Mouse (Mus musculus) frontal cortex, postnatal 14 days (tissue): ENCODE data around the gene Josd2.

Experiments used
- DNase-seq, 2 experiments: peaks; one replicate each; pipeline ENCODE4 v3.0.0; 2022; ENCODE audit warnings: low spot score in 2 of 2

Gene Josd2

GRCm38 (mm10) chr7:44446070-44446855, 21.5 kb upstream of the Josd2 start:
- no peak for DNase-seq

DNA sequence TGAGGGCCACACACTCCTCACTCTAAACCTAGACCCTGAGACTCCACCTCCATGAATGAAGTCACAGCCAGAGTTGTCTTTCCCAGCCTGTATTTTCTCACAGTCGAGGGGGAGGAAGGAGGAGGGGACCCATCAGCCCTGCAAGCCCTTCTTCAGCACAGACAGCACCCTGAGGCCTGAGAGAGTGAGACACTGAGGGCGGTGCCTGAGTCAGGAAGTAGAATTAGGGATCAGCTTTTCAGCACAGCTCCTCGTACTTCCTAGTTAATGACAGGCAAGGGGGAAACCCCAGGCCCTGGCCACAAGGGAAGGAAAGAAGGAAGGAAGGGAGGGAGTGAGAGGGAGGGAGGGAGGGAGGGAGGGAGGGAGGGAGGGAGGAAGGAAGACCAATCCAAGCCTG, 14.5 kb upstream of the Josd2 start:
- DNase-seq = no peak

DNA sequence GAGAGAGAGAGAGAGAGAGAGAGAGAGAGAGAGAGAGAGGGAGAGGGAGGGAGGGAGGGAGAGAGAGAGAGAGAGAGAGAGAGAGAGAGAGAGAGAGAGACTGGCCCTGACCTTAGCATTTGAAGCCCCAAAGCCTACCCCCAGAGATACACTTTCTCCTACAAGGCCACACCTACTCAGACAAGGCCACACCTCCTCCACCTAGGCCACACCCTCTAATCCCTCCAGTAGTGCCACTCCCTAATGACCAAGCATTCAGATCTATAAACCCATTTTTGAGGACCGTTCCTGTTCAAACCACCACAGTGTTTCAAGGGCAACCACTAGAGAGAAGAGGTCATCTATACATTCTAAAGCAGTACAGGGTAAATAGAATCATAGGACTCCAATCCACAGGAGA, 11.5 kb upstream of the Josd2 start:
- DNase-seq = no peak

- DNase-seq = peak in 1 of 2 experiments; percentile 3
These were observed 7.7 kb upstream of the Josd2 start for GRCm38 (mm10) chr7:44460067-44460466.

- DNase-seq = peak in 1 of 2 experiments; percentile 16
These were observed 6.8 kb upstream of the Josd2 start for GRCm38 (mm10) chr7:44460767-44461502.

DNA sequence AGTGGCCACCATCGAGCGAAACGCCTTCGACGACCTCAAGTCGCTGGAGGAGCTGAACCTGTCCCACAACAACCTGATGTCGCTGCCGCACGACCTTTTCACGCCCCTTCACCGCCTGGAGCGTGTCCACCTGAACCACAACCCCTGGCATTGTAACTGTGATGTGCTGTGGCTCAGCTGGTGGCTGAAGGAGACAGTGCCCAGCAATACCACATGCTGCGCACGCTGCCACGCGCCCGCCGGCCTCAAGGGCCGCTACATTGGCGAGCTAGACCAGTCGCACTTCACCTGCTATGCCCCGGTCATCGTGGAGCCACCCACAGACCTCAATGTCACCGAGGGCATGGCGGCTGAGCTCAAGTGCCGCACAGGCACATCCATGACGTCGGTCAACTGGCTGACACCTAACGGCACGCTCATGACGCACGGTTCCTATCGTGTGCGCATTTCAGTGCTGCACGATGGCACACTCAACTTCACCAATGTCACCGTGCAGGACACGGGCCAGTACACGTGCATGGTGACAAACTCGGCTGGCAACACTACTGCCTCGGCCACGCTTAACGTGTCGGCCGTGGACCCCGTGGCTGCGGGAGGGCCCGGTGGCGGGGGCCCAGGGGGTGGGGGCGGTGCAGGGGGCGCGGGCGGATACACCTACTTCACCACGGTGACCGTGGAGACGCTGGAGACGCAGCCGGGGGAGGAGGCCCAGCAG, 6.1 kb upstream of the Josd2 start:
- DNase-seq = peak in 1 of 2 experiments; percentile 10

- DNase-seq = peak; percentile 15 to 29
These were observed 5.3 kb upstream of the Josd2 start for GRCm38 (mm10) chr7:44462218-44463055.

- DNase-seq = no peak
These were observed 4.7 kb upstream of the Josd2 start for GRCm38 (mm10) chr7:44463056-44463425.

DNA sequence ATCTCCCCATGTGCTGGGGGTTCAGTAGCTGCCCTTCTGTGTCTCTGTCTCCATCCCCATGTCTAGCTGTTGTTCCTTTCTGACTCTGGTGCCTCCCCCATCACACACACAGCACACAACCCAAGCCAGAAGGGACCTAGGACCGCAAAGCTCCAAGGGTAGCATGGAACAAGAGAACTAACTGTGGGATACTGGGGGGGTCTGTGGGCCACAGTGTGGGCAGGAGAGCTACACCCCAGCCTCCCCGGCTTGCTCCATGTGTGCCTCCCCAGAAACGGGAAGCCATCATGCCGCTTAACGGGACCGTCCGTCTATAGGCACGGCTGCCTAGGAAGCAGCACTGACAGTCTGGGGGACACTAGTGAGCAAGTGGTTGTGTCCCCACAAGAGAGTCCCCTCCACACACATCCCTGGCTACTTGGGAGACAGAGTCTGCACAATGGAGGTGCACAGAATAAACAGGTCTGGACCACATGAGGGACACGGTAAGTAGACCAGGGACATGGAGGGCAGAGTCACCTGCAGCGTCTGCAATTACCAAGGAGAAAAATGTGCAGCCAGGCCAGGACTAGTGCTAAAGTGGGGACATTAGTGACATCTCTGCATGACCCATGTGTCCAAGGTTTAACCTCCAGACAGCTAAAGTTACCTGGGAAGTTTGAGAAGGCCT, 4.1 kb upstream of the Josd2 start:
- peak; percentile 12 to 21 for DNase-seq

DNA sequence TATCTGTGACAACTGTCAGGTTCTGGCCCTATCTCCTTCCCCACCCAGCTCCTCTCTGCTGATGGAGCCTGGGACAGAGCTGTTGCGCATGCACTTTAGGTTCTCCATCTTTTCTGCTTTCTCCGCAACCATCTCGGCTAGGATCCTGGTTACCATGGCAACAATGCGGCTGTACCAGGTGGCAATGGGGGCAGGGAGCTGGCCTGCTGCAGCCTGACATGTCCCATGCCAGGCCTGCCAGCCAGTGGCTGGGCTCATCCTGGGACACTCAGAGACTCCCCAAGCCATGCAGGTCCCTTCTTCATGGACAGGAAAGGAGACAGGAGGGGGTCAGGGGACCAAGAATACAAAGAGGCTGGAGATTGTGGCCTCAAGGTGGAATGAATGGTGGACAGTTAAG, 3.3 kb upstream of the Josd2 start:
- DNase-seq = peak; percentile 74 to 82

DNA sequence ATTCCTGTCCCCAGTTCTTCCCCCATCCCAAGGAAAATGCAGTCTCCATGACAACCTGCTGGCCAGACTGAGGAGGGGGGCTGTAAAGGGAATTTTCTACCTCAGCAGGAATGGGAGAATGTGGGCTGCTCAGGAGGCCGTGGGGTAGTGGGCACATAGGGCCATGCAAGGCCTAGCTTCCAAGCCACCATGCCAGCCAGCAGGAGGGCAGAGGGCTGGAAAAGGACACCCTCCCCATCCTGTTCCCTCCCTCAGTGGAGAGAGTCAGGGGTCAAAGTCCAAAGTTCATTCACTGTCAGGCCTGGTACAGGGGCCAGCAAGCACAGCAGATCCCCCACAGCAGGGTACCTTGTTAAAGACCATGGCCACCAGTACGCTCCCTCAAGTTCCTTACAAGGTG, 2.7 kb upstream of the Josd2 start, which contains the start of gene Aspdh:
Gene Aspdh, plus strand, starts transcription at position 281 of the 400 bp plus-strand sequence.
- peak in 1 of 2 experiments; percentile 28 for DNase-seq

- DNase-seq = peak; percentile 10 to 35
These were observed 1.5 kb upstream of the Josd2 start for GRCm38 (mm10) chr7:44466006-44466887.

GRCm38 (mm10) chr7:44466888-44467311, 880 bp upstream of the Josd2 start:
- peak in 1 of 2 experiments; percentile 39 for DNase-seq

DNA sequence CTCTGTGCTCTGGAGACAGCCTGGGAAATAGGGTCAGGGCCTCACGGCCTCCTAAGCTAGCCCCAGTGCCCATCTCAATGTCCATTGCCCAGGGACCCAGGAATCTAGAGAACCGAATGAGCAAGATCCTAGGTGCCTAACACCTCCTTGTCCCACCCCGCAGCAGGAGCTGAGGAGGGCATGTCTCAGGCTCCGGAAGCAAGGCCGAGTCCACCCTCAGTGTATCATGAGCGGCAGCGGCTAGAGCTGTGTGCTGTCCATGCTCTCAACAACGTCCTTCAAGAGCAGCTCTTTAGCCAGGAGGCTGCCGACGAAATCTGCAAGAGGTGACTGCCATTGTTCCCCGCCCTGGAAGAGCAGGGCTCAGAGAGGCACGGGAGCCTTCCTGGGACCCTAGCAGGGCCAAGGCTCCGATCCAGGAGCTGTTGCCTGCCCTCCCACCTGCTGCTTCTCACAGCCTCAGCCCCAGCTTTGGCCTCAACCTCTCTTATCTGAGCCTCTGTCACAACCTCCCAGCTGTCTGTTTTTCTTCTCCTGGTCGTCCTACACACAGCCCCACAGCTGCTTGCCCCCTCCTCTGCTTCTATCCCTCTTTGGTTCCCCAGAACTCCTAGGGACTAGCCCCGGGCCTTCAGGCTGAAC, 985 bp downstream of the Josd2 start:
- peak in 1 of 2 experiments; percentile 34 for DNase-seq

DNA sequence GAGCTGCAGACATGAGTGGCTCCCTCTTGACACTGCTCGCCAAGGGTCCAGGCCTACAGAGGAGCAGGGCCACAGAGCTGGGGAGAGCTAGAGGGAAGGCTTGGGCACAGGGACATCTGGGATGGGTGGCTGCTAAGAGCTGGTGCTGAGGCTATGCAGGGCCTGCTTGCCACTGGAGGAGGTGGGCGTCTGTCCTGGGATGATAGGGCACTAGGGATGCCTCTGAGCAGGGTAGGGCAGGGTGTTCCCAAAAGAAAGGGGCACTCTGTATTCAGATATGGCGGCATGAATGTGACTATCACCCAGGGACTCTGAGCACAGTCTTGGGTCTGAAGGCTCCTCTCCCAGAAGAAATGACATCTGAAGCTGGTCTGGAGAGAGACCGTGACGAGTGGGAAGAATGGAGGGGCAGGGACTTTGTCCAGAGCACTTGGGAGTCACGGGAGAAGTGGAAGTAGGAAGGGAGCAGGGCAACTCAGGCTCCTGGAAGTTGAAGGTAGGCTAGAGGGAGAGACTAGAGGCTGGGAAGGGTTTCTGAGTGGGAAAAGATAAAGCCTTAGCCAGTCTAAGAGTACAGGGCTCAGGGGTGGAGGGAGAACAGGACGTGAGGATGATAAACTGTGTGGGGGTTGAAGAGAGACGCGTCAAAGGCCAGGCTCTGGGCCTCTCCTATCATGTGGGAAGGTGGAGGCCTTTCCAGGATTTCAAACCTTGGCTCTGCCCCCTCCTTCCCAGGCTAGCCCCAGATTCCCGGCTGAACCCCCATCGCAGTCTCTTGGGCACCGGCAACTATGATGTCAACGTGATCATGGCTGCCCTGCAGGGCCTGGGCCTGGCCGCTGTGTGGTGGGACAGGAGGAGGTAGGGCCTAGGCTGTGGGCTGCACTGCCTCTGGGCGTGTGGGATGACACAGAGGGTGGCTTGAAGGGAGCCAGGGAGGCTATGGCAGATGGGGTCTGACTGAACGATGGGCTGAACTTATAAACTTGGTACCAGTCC, 2.2 kb downstream of the Josd2 start:
- DNase-seq = peak in 1 of 2 experiments; percentile 9

DNA sequence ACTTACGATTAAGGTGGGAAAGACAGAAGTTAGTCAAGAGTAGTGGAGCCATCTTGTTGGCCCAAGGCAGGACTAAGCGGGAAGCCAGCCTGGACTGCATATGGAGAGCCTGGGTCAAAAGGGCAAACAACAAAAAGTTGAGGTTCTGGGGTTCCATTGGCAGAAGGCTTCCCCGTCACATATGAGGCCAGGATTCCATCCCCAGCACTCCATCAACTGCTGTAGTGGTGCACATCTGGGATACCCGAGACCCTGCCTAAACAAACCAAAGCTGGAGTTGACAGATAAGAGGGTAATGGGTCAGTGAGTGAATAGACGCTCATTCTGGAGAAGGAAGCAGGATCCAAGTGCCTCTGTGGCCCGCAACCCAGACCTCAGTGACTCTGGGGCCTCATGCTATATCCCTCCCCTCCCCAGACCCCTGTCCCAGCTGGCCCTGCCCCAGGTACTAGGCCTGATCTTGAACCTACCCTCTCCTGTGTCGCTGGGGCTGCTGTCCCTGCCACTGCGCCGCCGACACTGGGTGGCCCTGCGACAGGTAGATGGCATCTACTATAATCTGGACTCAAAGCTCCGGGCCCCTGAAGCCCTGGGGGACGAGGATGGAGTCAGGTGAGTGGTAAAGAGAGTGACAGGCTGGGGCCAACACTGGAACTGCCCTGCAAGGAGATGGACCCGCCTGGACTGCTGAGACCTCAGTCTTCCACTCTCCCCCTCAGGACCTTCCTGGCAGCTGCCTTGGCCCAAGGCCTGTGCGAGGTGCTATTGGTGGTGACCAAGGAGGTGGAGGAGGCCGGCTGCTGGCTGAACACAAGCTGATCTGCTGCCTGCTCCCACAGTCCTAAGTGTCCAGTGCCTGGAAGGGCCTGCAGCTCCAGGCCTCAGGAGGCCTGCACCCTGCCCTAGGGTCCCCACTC, 3.2 kb downstream of the Josd2 start:
- DNase-seq = peak in 1 of 2 experiments; percentile 11
